Mouse (Mus musculus) liver, postnatal 0 days (tissue): ENCODE measurements around the gene Arl8a. TPM values are rescaled to one million over a fixed set of nuclear protein-coding genes. Genes with fewer than 3 reads are reported as not detected.
"Not testable (repeated sequence)": the region's sequence is repeated elsewhere in the genome, so short reads cannot be mapped to it uniquely, and the experiment has no call there.

ENCODE experiments used
- ATAC-seq: fragments of 200-750 bp; cut with Nextera tagmentation; 2 replicates; pipeline ENCODE4 v1.8.0; 2017; ENCODE audit warnings: mild to moderate bottlenecking, moderate library complexity
- DNase-seq: peaks from one replicate; pipeline ENCODE4 v3.0.0-alpha.2; 2016
- H3K27ac ChIP-seq: fragments of 300-500 bp; sonication (generic); 2 replicates; pipeline ENCODE4 v1.5.1; 2014; ENCODE audit warnings: antibody characterized with exemption, moderate library complexity, mild to moderate bottlenecking, low read depth
- H3K27me3 ChIP-seq: fragments of 300-500 bp; sonication (generic); 2 replicates; pipeline ENCODE4 v1.6.1; 2014; ENCODE audit warnings: low read length, control low read depth, mixed read lengths; ENCODE audit not compliant: insufficient read depth
- H3K36me3 ChIP-seq: fragments of 300-500 bp; sonication (generic); replicated peaks from 2 replicates; pipeline ENCODE4 v1.6.1; 2014; ENCODE audit warnings: mild to moderate bottlenecking, control low read depth, low read length, moderate library complexity, mixed read lengths; ENCODE audit not compliant: insufficient read depth
- H3K4me1 ChIP-seq: fragments of 300-500 bp; sonication (generic); 2 replicates; pipeline ENCODE4 v1.6.1; 2014; ENCODE audit warnings: antibody characterized with exemption, mild to moderate bottlenecking, control low read depth; ENCODE audit not compliant: insufficient read depth
- H3K4me2 ChIP-seq: fragments of 300-500 bp; sonication (generic); 2 replicates; pipeline ENCODE4 v1.6.1; 2014; ENCODE audit warnings: low read depth, mild to moderate bottlenecking, low read length, moderate library complexity, mixed read lengths
- H3K4me3 ChIP-seq: fragments of 300-500 bp; sonication (generic); 2 replicates; pipeline ENCODE4 v1.5.1; 2014; ENCODE audit warnings: low read depth, low read length
- H3K9ac ChIP-seq: fragments of 300-500 bp; sonication (generic); replicated peaks from 2 replicates; pipeline ENCODE4 v1.6.1; 2014; ENCODE audit warnings: mild to moderate bottlenecking, moderate library complexity
- H3K9me3 ChIP-seq: fragments of 300-500 bp; sonication (generic); 2 replicates; pipeline ENCODE4 v1.6.1; 2016; ENCODE audit warnings: mild to moderate bottlenecking, control low read depth, low read length, mixed read lengths
- CTCF ChIP-seq: sonication (generic); IDR thresholded peaks from 2 replicates; pipeline ENCODE4 v1.5.1; 2016; ENCODE audit warnings: antibody characterized with exemption, low read depth
- EP300 ChIP-seq: IDR thresholded peaks from 2 replicates; pipeline ENCODE4 v1.6.1; 2016; ENCODE audit warnings: antibody characterized with exemption, low read depth, mild to moderate bottlenecking
- WGBS: fragments of 180-500 bp; shearing (Covaris S2); extraction: QIAGEN DNeasy Blood & Tissue Kit; methylation state at CpG from one replicate; pipeline ENCODE4 v1.1.7; 2014; ENCODE audit not compliant: insufficient replicate concordance; 5-methylcytosine and 5-hydroxymethylcytosine counted together
- polyA plus RNA-seq: library from polyadenylated mRNA; unstranded; fragments of >200 nt; fragmentation: Nextera tagmentation; extraction: Ambion mirVana; gene quantifications from 2 replicates; pipeline ENCODE4 v1.2.1, GENCODE M21; 2015

Gene Arl8a
- polyA plus RNA-seq, 1 experiment from 2014 or later = 11.3 TPM

DNA sequence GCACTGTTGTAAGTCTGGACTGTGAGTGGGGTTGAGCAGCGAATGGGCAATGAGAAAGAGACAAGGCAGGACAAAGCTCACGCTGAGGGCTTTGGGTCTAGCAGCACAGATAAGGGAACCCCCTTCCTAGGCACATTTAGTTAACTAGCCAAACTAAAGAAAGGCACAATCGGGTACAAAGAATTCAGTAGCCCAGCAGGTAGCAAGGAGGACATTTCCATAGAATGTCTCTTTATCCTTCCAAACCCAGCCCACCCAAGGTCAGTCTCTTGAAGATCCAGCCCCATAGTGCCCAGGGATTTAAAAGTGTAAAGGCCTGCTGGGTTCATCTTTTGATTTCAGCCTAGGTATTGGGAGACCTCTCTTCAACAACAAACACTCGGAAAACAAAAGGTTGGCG is 39.3 kb downstream of the Arl8a start:
- ATAC-seq (no peak), DNase-seq (no peak)
- no peak overlapping the region for H3K4me3 ChIP-seq
- H3K27ac ChIP-seq = no peak overlapping the region
- no peak for TF ChIP-seq EP300
- TF ChIP-seq CTCF = no peak
- 0 out of 2 replicates have a peak, but pooled peaks cover 4% of the 10 kb centered on the region for H3K4me1 ChIP-seq
- no peak overlapping the region for H3K9ac ChIP-seq
- 63% methylated on average over 5 of the region's 5 CpGs for whole genome bisulfite sequencing
- no peaks in the 10 kb centered on the region for H3K9me3 ChIP-seq
- H3K4me2 ChIP-seq = no peak overlapping the region
- H3K27me3 ChIP-seq = 0 out of 2 replicates have a peak, but pooled peaks cover 4% of the 10 kb centered on the region
- H3K36me3 ChIP-seq = no peaks in the 10 kb centered on the region

GRCm38 (mm10) chr1:135186427-135186826 is 39.8 kb downstream of the Arl8a start:
- TF ChIP-seq CTCF (no peak), EP300 (no peak)
- Histone ChIP-seq H3K27ac (no peak overlapping the region), H3K9ac (no peak overlapping the region), H3K36me3 (no peaks in the 10 kb centered on the region), H3K4me2 (no peak overlapping the region), H3K27me3 (0 out of 2 replicates have a peak, but pooled peaks cover 4% of the 10 kb centered on the region), H3K9me3 (no peaks in the 10 kb centered on the region), H3K4me1 (0 out of 2 replicates have a peak, but pooled peaks cover 4% of the 10 kb centered on the region), H3K4me3 (no peak overlapping the region)
- DNase-seq (no peak), ATAC-seq (no peak)
- WGBS = 39% methylated on average over 8 of the region's 8 CpGs

DNA sequence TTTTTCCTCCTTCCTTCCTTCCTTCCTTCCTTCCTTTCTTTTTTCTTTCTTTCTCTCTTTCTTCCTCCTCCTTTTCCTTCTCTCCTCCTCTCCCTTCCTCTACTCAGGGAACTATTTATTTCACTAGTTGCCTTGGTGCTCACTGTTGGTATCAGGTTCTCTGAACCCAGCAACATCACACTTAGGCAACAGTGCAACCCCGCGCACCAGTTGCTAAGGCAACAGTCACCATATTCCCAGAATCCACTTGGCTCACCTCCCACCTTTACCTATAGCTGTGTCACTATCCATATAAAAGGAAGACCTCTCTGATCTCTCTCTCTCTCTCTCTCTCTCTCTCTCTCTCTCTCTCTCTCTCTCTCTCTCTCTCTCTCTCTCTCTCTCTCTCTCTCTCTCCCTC is 40.4 kb downstream of the Arl8a start:
- H3K9me3 ChIP-seq, H3K4me1 ChIP-seq, ATAC-seq, H3K27me3 ChIP-seq, H3K4me2 ChIP-seq, H3K36me3 ChIP-seq, H3K4me3 ChIP-seq, DNase-seq, H3K9ac ChIP-seq, H3K27ac ChIP-seq: not testable (repeated sequence)
- 38% methylated on average over 2 of the region's 2 CpGs for WGBS

GRCm38 (mm10) chr1:135188197-135188596 is 41.6 kb downstream of the Arl8a start:
- H3K9ac ChIP-seq = no peak overlapping the region
- no peak overlapping the region for H3K4me2 ChIP-seq
- no peaks in the 10 kb centered on the region for H3K9me3 ChIP-seq
- no peak overlapping the region for H3K4me3 ChIP-seq
- no peaks in the 10 kb centered on the region for H3K36me3 ChIP-seq
- ATAC-seq = no peak
- 0 out of 2 replicates have a peak, but pooled peaks cover 4% of the 10 kb centered on the region for H3K27me3 ChIP-seq
- H3K27ac ChIP-seq = no peak overlapping the region
- 0 out of 2 replicates have a peak, but pooled peaks cover 2% of the 10 kb centered on the region for H3K4me1 ChIP-seq
- TF ChIP-seq CTCF (no peak), EP300 (no peak)
- DNase-seq = no peak
- 55% methylated on average over 3 of the region's 3 CpGs for WGBS

GRCm38 (mm10) chr1:135189186-135189585 is 42.6 kb downstream of the Arl8a start:
- Histone ChIP-seq H3K4me1 (no peaks in the 10 kb centered on the region), H3K36me3 (no peaks in the 10 kb centered on the region), H3K9me3 (no peaks in the 10 kb centered on the region), H3K9ac (no peak overlapping the region), H3K27me3 (0 out of 2 replicates have a peak, but pooled peaks cover 4% of the 10 kb centered on the region), H3K4me2 (no peak overlapping the region), H3K4me3 (no peak overlapping the region), H3K27ac (no peak overlapping the region)
- 78% methylated on average over 4 of the region's 4 CpGs for WGBS
- TF ChIP-seq CTCF = no peak
- no peak for TF ChIP-seq EP300
- DNase-seq = no peak
- ATAC-seq = no peak

- not testable (repeated sequence) for H3K27ac ChIP-seq, ATAC-seq, H3K4me2 ChIP-seq
Measured at GRCm38 (mm10) chr1:135194335-135194734, 47.7 kb downstream of the Arl8a start.

DNA sequence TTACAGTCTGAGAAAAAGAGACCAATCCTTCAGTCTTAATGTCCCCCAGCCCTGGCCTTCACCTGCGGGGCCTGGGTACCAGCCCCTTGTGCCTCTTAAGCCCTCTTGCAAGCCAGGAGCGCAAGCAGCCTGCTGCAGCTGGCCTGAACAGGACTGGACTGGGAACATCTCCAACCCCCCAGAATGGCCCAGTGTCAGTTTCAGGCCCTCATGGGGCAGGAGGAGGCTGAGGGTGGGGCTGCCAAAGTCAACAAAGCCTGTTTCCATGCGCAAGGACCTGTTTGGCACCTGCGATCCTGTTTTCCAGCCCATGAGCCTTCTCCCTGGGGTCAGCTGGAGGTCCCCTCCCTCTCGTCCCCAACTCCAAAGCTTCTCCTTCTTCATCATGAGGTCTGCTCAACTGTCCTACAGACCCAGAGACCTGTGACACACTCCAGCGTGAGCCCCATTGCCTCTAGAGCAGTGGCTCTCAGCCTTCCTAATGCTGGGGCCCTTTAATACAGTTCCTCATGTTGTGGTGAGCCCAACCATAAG is 49.4 kb downstream of the Arl8a start:
- TF ChIP-seq EP300 = no peak
- no peak for TF ChIP-seq CTCF
- DNase-seq (no peak), ATAC-seq (no peak)
- no peaks in the 10 kb centered on the region for H3K36me3 ChIP-seq
- H3K4me3 ChIP-seq = no peak overlapping the region
- no peaks in the 10 kb centered on the region for H3K27me3 ChIP-seq
- H3K27ac ChIP-seq = no peak overlapping the region
- H3K9me3 ChIP-seq = no peaks in the 10 kb centered on the region
- no peak overlapping the region for H3K4me2 ChIP-seq
- H3K9ac ChIP-seq = no peak overlapping the region
- 75% methylated on average over 6 of the region's 6 CpGs for WGBS
- peaks cover 7% of the 10 kb centered on the region for H3K4me1 ChIP-seq

More at GRCm38 (mm10) chr1:135194335-135194734, 47.7 kb downstream of the Arl8a start:
- WGBS = 78% methylated on average over 5 of the region's 5 CpGs
- not testable (repeated sequence) for DNase-seq, H3K36me3 ChIP-seq, H3K9me3 ChIP-seq, H3K27me3 ChIP-seq, H3K9ac ChIP-seq, H3K4me3 ChIP-seq, H3K4me1 ChIP-seq
